Mouse (Mus musculus): ENCODE measurements around the gene Lrrc52. TPM values are rescaled to one million over a fixed set of nuclear protein-coding genes. Genes with fewer than 3 reads are reported as not detected.

The Lrrc52 gene
- polyA plus RNA-seq (2012; rRNA removed) = 0.16 TPM in 1 of 2 replicates, not detected in the other

GRCm38 (mm10) chr1:167466765-167467426, at the start of gene Lrrc52:
Gene Lrrc52 (minus strand): TSS chr1:167466780.

Other genes with a start within 250 kb of the Lrrc52 start
- gene Uck2, start 181.5 kb downstream of the Lrrc52 start, polyA plus RNA-seq (2012; rRNA removed) = 26.6 and 48.0 TPM in 2 replicates
- gene Tmco1, start 158.4 kb downstream of the Lrrc52 start, polyA plus RNA-seq (2012; rRNA removed) = 28.3 and 36.6 TPM in 2 replicates
- gene Aldh9a1, start 116.8 kb downstream of the Lrrc52 start, polyA plus RNA-seq (2012; rRNA removed) = 40.0 and 41.0 TPM in 2 replicates
- 152 and 205 TPM in 2 replicates for gene Mgst3, start 72.9 kb downstream of the Lrrc52 start, polyA plus RNA-seq (2012; rRNA removed)
- gene Rxrg, start 131.6 kb upstream of the Lrrc52 start, polyA plus RNA-seq (2012; rRNA removed) = 0.70 and 1.1 TPM in 2 replicates
- 0.06 and 0.07 TPM in 2 replicates for gene Lmx1a, start 222.5 kb upstream of the Lrrc52 start, polyA plus RNA-seq (2012; rRNA removed)